Mouse (Mus musculus) induced T-regulatory cell, adult 2 months (primary cell): Measurements from ENCODE around the gene Cyp2c39.
"Not testable (repeated sequence)": the region's sequence is repeated elsewhere in the genome, so short reads cannot be mapped to it uniquely, and the experiment has no call there.

Source experiments
- DNase-seq: peaks from one replicate; pipeline ENCODE4 v3.0.0-alpha.2; 2012; ENCODE audit warnings: low read depth

Gene Cyp2c39

GRCm38 (mm10) chr19:39510534-39510933 lies at the start of gene Cyp2c39:
Gene Cyp2c39 (plus strand): TSS chr19:39510862.
- no peak for DNase-seq

GRCm38 (mm10) chr19:39462941-39463340 lies 47.7 kb upstream of the Cyp2c39 start, which contains the start of gene Cyp2c38:
Gene Cyp2c38 (minus strand): TSS chr19:39463075.
- DNase-seq: no peak

GRCm38 (mm10) chr19:39463923-39464322 lies 46.7 kb upstream of the Cyp2c39 start:
- no peak for DNase-seq

- not testable (repeated sequence) for DNase-seq
Observed at GRCm38 (mm10) chr19:39483961-39484360, 26.7 kb upstream of the Cyp2c39 start.

GRCm38 (mm10) chr19:39506341-39506740 lies 4.3 kb upstream of the Cyp2c39 start:
- no peak for DNase-seq

GRCm38 (mm10) chr19:39509533-39509932 lies 1.1 kb upstream of the Cyp2c39 start:
- no peak for DNase-seq
